Mouse (Mus musculus) thymus, adult 2 months (tissue): ENCODE data around the gene Lta. TPM values are rescaled to one million over a fixed set of nuclear protein-coding genes. Genes with fewer than 3 reads are reported as not detected.

Experiments used
- DNase-seq: peaks from one replicate; pipeline ENCODE4 v3.0.0; 2021
- H3K27ac ChIP-seq: fragments of 200-500 bp; 2 replicates; pipeline ENCODE4 v1.5.1; 2012; ENCODE audit warnings: low read length, control low read depth; ENCODE audit not compliant: control insufficient read depth, insufficient read depth
- H3K27me3 ChIP-seq: fragments of 200-500 bp; 2 replicates; pipeline ENCODE4 v1.6.1; 2012; ENCODE audit warnings: mild to moderate bottlenecking, low read length, moderate library complexity, mixed read lengths; ENCODE audit not compliant: control insufficient read depth, insufficient read depth
- H3K36me3 ChIP-seq: fragments of 200-500 bp; 2 replicates; pipeline ENCODE4 v1.6.1; 2012; ENCODE audit warnings: mild to moderate bottlenecking, low read length, moderate library complexity; ENCODE audit not compliant: control insufficient read depth, insufficient read depth
- H3K4me1 ChIP-seq: fragments of 200-500 bp; replicated peaks from 2 replicates; pipeline ENCODE4 v1.6.1; 2012; ENCODE audit warnings: low read length; ENCODE audit not compliant: control insufficient read depth, insufficient read depth
- H3K4me3 ChIP-seq: fragments of 200-500 bp; 2 replicates; pipeline ENCODE4 v1.5.1; 2012; ENCODE audit warnings: mild to moderate bottlenecking, low read length, control low read depth, moderate library complexity; ENCODE audit not compliant: control insufficient read depth, insufficient read depth
- CTCF ChIP-seq: fragments of 200-500 bp; IDR thresholded peaks from 2 replicates; pipeline ENCODE4 v1.5.1; 2012; ENCODE audit warnings: mild to moderate bottlenecking, control low read depth, low read length, moderate library complexity, borderline replicate concordance; ENCODE audit not compliant: control insufficient read depth, poor library complexity, insufficient read depth; ENCODE audit errors: extremely low read depth
- POLR2A ChIP-seq: fragments of 200-500 bp; IDR thresholded peaks from 2 replicates; pipeline ENCODE4 v1.6.1; 2012; ENCODE audit warnings: mild to moderate bottlenecking, low read length, control low read depth, moderate library complexity; ENCODE audit not compliant: control insufficient read depth, poor library complexity, insufficient read depth; ENCODE audit errors: extremely low read depth
- WGBS: fragments of 180-500 bp; shearing (Covaris S2); methylation state at CpG from one replicate; pipeline ENCODE4 v1.1.7; 2018; 5-methylcytosine and 5-hydroxymethylcytosine counted together
- polyA plus RNA-seq: library from polyadenylated mRNA; depleted of rRNA; stranded (reverse); fragments of >200 nt; gene quantifications from 2 replicates; pipeline ENCODE4 v1.2.3, GENCODE M21; 2012; rRNA removed

The Lta gene
- polyA plus RNA-seq, 1 experiment, result 14.4 TPM

- Histone ChIP-seq H3K27ac (no peak overlapping the region), H3K4me1 (no peaks in the 10 kb centered on the region), H3K4me3 (no peak overlapping the region), H3K27me3 (no peaks in the 10 kb centered on the region), H3K36me3 (peaks cover 97% of the 10 kb centered on the region)
- over 99% methylated on average over 12 of the region's 12 CpGs for WGBS
- no peak for DNase-seq
- TF ChIP-seq POLR2A (no peak), CTCF (no peak)
Observed at GRCm38 (mm10) chr17:35155451-35155850, 49.7 kb downstream of the Lta start.

DNA sequence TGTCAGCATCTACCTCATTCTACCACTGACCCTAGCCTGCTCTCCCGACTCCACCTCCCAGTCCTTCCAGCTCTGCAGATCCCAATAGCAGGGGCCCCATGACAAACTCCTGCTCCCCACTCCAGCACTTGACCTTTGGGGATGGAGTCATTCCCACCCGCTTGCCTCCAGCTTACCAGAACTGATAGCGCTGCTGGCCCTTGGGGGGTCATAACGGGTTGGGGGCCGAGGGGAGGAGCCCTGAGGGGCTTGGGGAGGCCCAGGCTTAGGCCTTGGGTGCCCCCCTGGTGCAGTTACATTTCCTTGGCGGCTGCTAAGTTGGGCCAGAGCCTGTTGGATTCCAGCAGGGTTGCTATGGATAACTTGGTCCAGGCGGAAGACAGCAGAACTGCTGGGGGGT lies 50.5 kb downstream of the Lta start:
- TF ChIP-seq POLR2A (no peak), CTCF (no peak)
- no peaks in the 10 kb centered on the region for H3K27me3 ChIP-seq
- 96% methylated on average over 7 of the region's 7 CpGs for WGBS
- H3K27ac ChIP-seq, result no peak overlapping the region
- no peaks in the 10 kb centered on the region for H3K4me1 ChIP-seq
- no peak overlapping the region for H3K4me3 ChIP-seq
- peaks cover 97% of the 10 kb centered on the region for H3K36me3 ChIP-seq
- no peak for DNase-seq

DNA sequence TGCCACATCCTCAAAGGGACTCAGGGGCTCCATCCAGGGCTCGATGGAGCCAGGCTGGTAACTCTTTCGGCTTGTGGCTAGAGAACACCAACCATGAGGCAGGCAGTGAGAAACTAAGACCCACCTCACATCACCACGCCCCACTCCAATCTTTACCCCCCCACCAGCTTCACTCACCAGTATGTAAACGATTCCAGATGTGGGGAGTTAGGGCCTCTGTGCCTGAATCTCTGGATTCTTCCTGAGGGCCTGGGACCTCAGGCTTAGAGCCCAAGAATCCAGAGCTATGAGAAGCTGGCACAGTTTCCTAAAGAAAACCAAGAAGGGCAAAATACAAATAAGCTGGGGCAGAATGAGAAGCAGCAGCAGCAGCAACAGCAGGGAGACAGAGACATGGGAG lies 51.2 kb downstream of the Lta start:
- H3K27me3 ChIP-seq, result no peaks in the 10 kb centered on the region
- peaks cover 97% of the 10 kb centered on the region for H3K36me3 ChIP-seq
- TF ChIP-seq CTCF, result no peak
- TF ChIP-seq POLR2A, result no peak
- DNase-seq, result no peak
- no peaks in the 10 kb centered on the region for H3K4me1 ChIP-seq
- 94% methylated on average over 4 of the region's 4 CpGs for WGBS
- no peak overlapping the region for H3K27ac ChIP-seq
- H3K4me3 ChIP-seq, result no peak overlapping the region

Other genes starting within 250 kb of the Lta start
- gene Hspa1b, start 246.1 kb downstream of the Lta start, polyA plus RNA-seq, result 22.7 and 26.5 TPM in 2 replicates
- gene Gm20481, start 235.4 kb downstream of the Lta start, polyA plus RNA-seq, result not detected in 2 replicates
- 10.0 and 12.2 TPM in 2 replicates for gene Hspa1a, start 233.2 kb downstream of the Lta start, polyA plus RNA-seq
- gene Hspa1l, start 232.6 kb downstream of the Lta start, polyA plus RNA-seq, result 0.06 and 0.28 TPM in 2 replicates
- gene Lsm2, start 223.5 kb downstream of the Lta start, polyA plus RNA-seq, result 207 and 265 TPM in 2 replicates
- 404 and 545 TPM in 2 replicates for gene Vars, start 204.4 kb downstream of the Lta start, polyA plus RNA-seq
- 1.1 and 1.5 TPM in 2 replicates for gene Vwa7, start 188.8 kb downstream of the Lta start, polyA plus RNA-seq
- 12.3 and 18.3 TPM in 2 replicates for gene Sapcd1, start 177.3 kb downstream of the Lta start, polyA plus RNA-seq
- gene Msh5, start 158.6 kb downstream of the Lta start, polyA plus RNA-seq, result 15.5 and 20.0 TPM in 2 replicates
- 316 and 321 TPM in 2 replicates for gene Clic1, start 155.4 kb downstream of the Lta start, polyA plus RNA-seq
- 54.0 and 55.3 TPM in 2 replicates for gene Ddah2, start 146.3 kb downstream of the Lta start, polyA plus RNA-seq
- 3.6 and 5.0 TPM in 2 replicates for gene Ly6g6c, start 140.0 kb downstream of the Lta start, polyA plus RNA-seq
- gene Mpig6b, start 139.2 kb downstream of the Lta start, polyA plus RNA-seq, result 0.18 and 0.20 TPM in 2 replicates
- gene Ly6g6e, start 128.4 kb downstream of the Lta start, polyA plus RNA-seq, result 2.3 and 3.4 TPM in 2 replicates
- gene Ly6g6d, start 127.3 kb downstream of the Lta start, polyA plus RNA-seq, result 0.59 and 1.5 TPM in 2 replicates
- gene Ly6g6f, start 119.7 kb downstream of the Lta start, polyA plus RNA-seq, result 0.66 and 1.3 TPM in 2 replicates
- 191 and 202 TPM in 2 replicates for gene Abhd16a, start 116.1 kb downstream of the Lta start, polyA plus RNA-seq
- 0.27 TPM in 1 of 2 replicates, not detected in the other for gene Ly6g5c, start 97.1 kb downstream of the Lta start, polyA plus RNA-seq
- 5.9 and 8.3 TPM in 2 replicates for gene Ly6g5b, start 89.9 kb downstream of the Lta start, polyA plus RNA-seq
- 35.2 and 37.8 TPM in 2 replicates for gene Gpank1, start 83.9 kb downstream of the Lta start, polyA plus RNA-seq
- 500 and 515 TPM in 2 replicates for gene Csnk2b, start 83.3 kb downstream of the Lta start, polyA plus RNA-seq
- gene D17H6S53E, start 79.0 kb downstream of the Lta start, polyA plus RNA-seq, result 12.9 and 16.0 TPM in 2 replicates
- 0.55 and 0.85 TPM in 2 replicates for gene Apom, start 73.3 kb downstream of the Lta start, polyA plus RNA-seq
- gene Bag6, start 70.2 kb downstream of the Lta start, polyA plus RNA-seq, result 411 TPM in 2 replicates
- gene Prrc2a, start 40.5 kb downstream of the Lta start, polyA plus RNA-seq, result 770 and 778 TPM in 2 replicates
- gene Aif1, start 29.3 kb downstream of the Lta start, polyA plus RNA-seq, result 5.4 and 8.9 TPM in 2 replicates
- gene Lst1, start 16.9 kb downstream of the Lta start, polyA plus RNA-seq, result 30.7 and 49.6 TPM in 2 replicates
- 358 and 375 TPM in 2 replicates for gene Ltb, start 10.9 kb downstream of the Lta start, polyA plus RNA-seq
- 11.3 and 11.4 TPM in 2 replicates for gene Tnf, start 3.3 kb downstream of the Lta start, polyA plus RNA-seq
- gene Gm16181, start 15.5 kb upstream of the Lta start, polyA plus RNA-seq, result 0.29 TPM in 1 of 2 replicates, not detected in the other
- 7.9 TPM in 2 replicates for gene Atp6v1g2, start 28.3 kb upstream of the Lta start, polyA plus RNA-seq
- gene Nfkbil1, start 30.4 kb upstream of the Lta start, polyA plus RNA-seq, result 34.2 and 41.3 TPM in 2 replicates
- gene Ddx39b, start 36.4 kb upstream of the Lta start, polyA plus RNA-seq, result 778 and 831 TPM in 2 replicates
- 873 and 1,061 TPM in 2 replicates for gene H2-D1, start 57.4 kb upstream of the Lta start, polyA plus RNA-seq
- 4.6 and 6.7 TPM in 2 replicates for gene H2-Q1, start 115.1 kb upstream of the Lta start, polyA plus RNA-seq
- 142 and 170 TPM in 2 replicates for gene H2-Q2, start 136.9 kb upstream of the Lta start, polyA plus RNA-seq
- 272 and 274 TPM in 2 replicates for gene H2-Q4, start 174.3 kb upstream of the Lta start, polyA plus RNA-seq
- gene H2-Q6, start 219.5 kb upstream of the Lta start, polyA plus RNA-seq, result 115 and 165 TPM in 2 replicates
- gene H2-Q7, start 233.8 kb upstream of the Lta start, polyA plus RNA-seq, result 412 and 617 TPM in 2 replicates